Mouse (Mus musculus) megakaryocyte, embryonic 14.5 days (primary cell): ENCODE data around the gene Slc12a4. TPM values are rescaled to one million over a fixed set of nuclear protein-coding genes. Genes with fewer than 3 reads are reported as not detected.
A peak's percentile ranks its signal among the peaks of the same experiment; 100 is the strongest.

Experiments used
- H3K27me3 ChIP-seq: replicated peaks from 2 replicates; pipeline ENCODE3; 2012; ENCODE audit warnings: inconsistent platforms
- H3K36me3 ChIP-seq: replicated peaks from 2 replicates; pipeline ENCODE3; 2012; ENCODE audit warnings: low read length, inconsistent platforms, mixed read lengths
- H3K4me1 ChIP-seq: 2 replicates; pipeline ENCODE4 v1.6.1; 2012; ENCODE audit warnings: inconsistent platforms
- H3K4me3 ChIP-seq: replicated peaks from 2 replicates; pipeline ENCODE3; 2012; ENCODE audit warnings: moderate library complexity, mild to moderate bottlenecking, inconsistent platforms
- H3K9me3 ChIP-seq: 2 replicates; pipeline ENCODE4 v1.6.1; 2012; ENCODE audit warnings: inconsistent platforms
- FLI1 ChIP-seq: IDR thresholded peaks from 2 replicates; pipeline ENCODE4 v1.6.1; 2012; ENCODE audit warnings: low read length, inconsistent platforms, mixed read lengths
- GATA1 ChIP-seq: IDR thresholded peaks from 3 replicates; pipeline ENCODE4 v1.6.1; 2012; ENCODE audit warnings: mixed read lengths, low read length, inconsistent platforms, borderline replicate concordance
- polyA plus RNA-seq: library from polyadenylated mRNA; stranded (reverse); fragments of >175 nt; gene quantifications from 2 replicates; pipeline ENCODE4 v1.2.3, GENCODE M21; 2012; ENCODE audit warnings: low replicate concordance; ENCODE audit not compliant: insufficient read depth

The Slc12a4 gene
- polyA plus RNA-seq, 1 experiment, result 6.7 TPM

GRCm38 (mm10) chr8:105957813-105958212 lies 8.1 kb downstream of the Slc12a4 start:
- Histone ChIP-seq H3K4me3 (no peak overlapping the region), H3K4me1 (peaks cover 39% of the 10 kb centered on the region), H3K36me3 (peaks cover 46% of the 10 kb centered on the region), H3K9me3 (no peaks in the 10 kb centered on the region), H3K27me3 (peaks cover 24% of the 10 kb centered on the region)
- TF ChIP-seq GATA1 (no peak), FLI1 (no peak)

- no peaks in the 10 kb centered on the region for H3K9me3 ChIP-seq
- peaks cover 19% of the 10 kb centered on the region for H3K27me3 ChIP-seq
- no peak overlapping the region for H3K4me3 ChIP-seq
- H3K36me3 ChIP-seq, result peaks cover 54% of the 10 kb centered on the region
- TF ChIP-seq GATA1 (no peak), FLI1 (no peak)
- peaks cover 31% of the 10 kb centered on the region for H3K4me1 ChIP-seq
These were observed 9.3 kb downstream of the Slc12a4 start for GRCm38 (mm10) chr8:105956556-105956955.

GRCm38 (mm10) chr8:105951057-105951659 lies 14.7 kb downstream of the Slc12a4 start:
- Histone ChIP-seq H3K27me3 (no peaks in the 10 kb centered on the region), H3K4me3 (no peak overlapping the region), H3K9me3 (no peaks in the 10 kb centered on the region), H3K4me1 (peaks cover 22% of the 10 kb centered on the region), H3K36me3 (peaks cover 82% of the 10 kb centered on the region)
- TF ChIP-seq GATA1 (no peak), FLI1 (no peak)

GRCm38 (mm10) chr8:105949350-105949749 lies 16.5 kb downstream of the Slc12a4 start:
- TF ChIP-seq FLI1, result no peak
- TF ChIP-seq GATA1, result no peak

GRCm38 (mm10) chr8:105943321-105943739 lies 22.6 kb downstream of the Slc12a4 start, which contains the start of gene Lcat:
TSS of gene Lcat (minus strand) at chr8:105943382.
- Histone ChIP-seq H3K4me1 (peaks cover 31% of the 10 kb centered on the region), H3K36me3 (peaks cover 62% of the 10 kb centered on the region), H3K27me3 (no peaks in the 10 kb centered on the region), H3K4me3 (no peak within 1 kb of the TSS), H3K9me3 (no peaks in the 10 kb centered on the region)
- TF ChIP-seq GATA1 (no peak), FLI1 (no peak)

More at GRCm38 (mm10) chr8:105949350-105949749, 16.5 kb downstream of the Slc12a4 start:
- Histone ChIP-seq H3K4me1 (peaks cover 17% of the 10 kb centered on the region), H3K9me3 (no peaks in the 10 kb centered on the region), H3K4me3 (no peak overlapping the region), H3K36me3 (peaks cover 87% of the 10 kb centered on the region), H3K27me3 (no peaks in the 10 kb centered on the region)

- TF ChIP-seq FLI1, result no peak
- TF ChIP-seq GATA1, result no peak
- H3K4me1 ChIP-seq, result peaks cover 35% of the 10 kb centered on the region
- no peak overlapping the region for H3K4me3 ChIP-seq
- H3K27me3 ChIP-seq, result no peaks in the 10 kb centered on the region
- no peaks in the 10 kb centered on the region for H3K9me3 ChIP-seq
- peaks cover 54% of the 10 kb centered on the region for H3K36me3 ChIP-seq
These were observed 23.4 kb downstream of the Slc12a4 start for GRCm38 (mm10) chr8:105942542-105942941.

GRCm38 (mm10) chr8:105942026-105942425 lies 23.9 kb downstream of the Slc12a4 start:
- Histone ChIP-seq H3K36me3 (peaks cover 49% of the 10 kb centered on the region), H3K4me3 (no peak overlapping the region)

GRCm38 (mm10) chr8:105938306-105938669 lies 27.6 kb downstream of the Slc12a4 start, which contains the start of gene Psmb10:
TSS of gene Psmb10 (minus strand) at chr8:105938444.
- Histone ChIP-seq H3K9me3 (no peaks in the 10 kb centered on the region), H3K27me3 (no peaks in the 10 kb centered on the region), H3K4me3 (peak within 1 kb of the TSS; percentile 100), H3K4me1 (peaks cover 70% of the 10 kb centered on the region), H3K36me3 (peaks cover 45% of the 10 kb centered on the region)
- TF ChIP-seq FLI1 (no peak), GATA1 (no peak)

More at GRCm38 (mm10) chr8:105942026-105942425, 23.9 kb downstream of the Slc12a4 start:
- Histone ChIP-seq H3K9me3 (no peaks in the 10 kb centered on the region), H3K4me1 (peaks cover 38% of the 10 kb centered on the region), H3K27me3 (no peaks in the 10 kb centered on the region)
- TF ChIP-seq FLI1 (no peak), GATA1 (no peak)

- TF ChIP-seq GATA1, result no peak
- TF ChIP-seq FLI1, result no peak
- Histone ChIP-seq H3K4me3 (peak overlapping the region; percentile 100), H3K36me3 (peaks cover 45% of the 10 kb centered on the region), H3K9me3 (no peaks in the 10 kb centered on the region), H3K27me3 (no peaks in the 10 kb centered on the region), H3K4me1 (peaks cover 64% of the 10 kb centered on the region)
These were observed 28.2 kb downstream of the Slc12a4 start for GRCm38 (mm10) chr8:105937496-105938305.

- H3K4me3 ChIP-seq, result peak overlapping the region; percentile 100
- H3K4me1 ChIP-seq, result peaks cover 67% of the 10 kb centered on the region
- H3K27me3 ChIP-seq, result no peaks in the 10 kb centered on the region
- H3K36me3 ChIP-seq, result peaks cover 49% of the 10 kb centered on the region
- no peaks in the 10 kb centered on the region for H3K9me3 ChIP-seq
- TF ChIP-seq GATA1 (no peak), FLI1 (no peak)
These were observed 28.9 kb downstream of the Slc12a4 start for GRCm38 (mm10) chr8:105936866-105937475.
